Mouse (Mus musculus): ENCODE data around the gene Ccr6. TPM values are rescaled to one million over a fixed set of nuclear protein-coding genes. Genes with fewer than 3 reads are reported as not detected.

Ccr6 gene
- polyA plus RNA-seq, 1 experiment from 2014 or later, result not detected

- Histone ChIP-seq H3K36me3 (ENCODE audit: control insufficient read depth, insufficient read depth, low read length) (no peaks in the 10 kb centered on the region), H3K27me3 (ENCODE audit: control insufficient read depth, insufficient read depth, low read length) (no peaks in the 10 kb centered on the region), H3K9me3 (ENCODE audit: control insufficient read depth, low read length) (no peaks in the 10 kb centered on the region), H3K27ac (ENCODE audit: low read depth, low read length) (no peak overlapping the region), H3K9ac (replicated peaks; ENCODE audit: low read depth, low read length) (no peak overlapping the region), H3K4me3 (ENCODE audit: low read depth, low read length) (no peak overlapping the region), H3K4me2 (ENCODE audit: low read depth, low read length) (no peak overlapping the region), H3K4me1 (ENCODE audit: control insufficient read depth, insufficient read depth, low read length) (no peaks in the 10 kb centered on the region)
- ATAC-seq (ENCODE audit: low read depth), result no peak
- WGBS, result 95% methylated on average over 2 of the region's 2 CpGs
These were observed 26.1 kb upstream of the Ccr6 start for GRCm38 (mm10) chr17:8209696-8210095.

GRCm38 (mm10) chr17:8210170-8210569, 25.7 kb upstream of the Ccr6 start:
- WGBS, result 58% methylated on average over 3 of the region's 3 CpGs
- ATAC-seq (ENCODE audit: low read depth), result no peak
- no peak overlapping the region for H3K9ac ChIP-seq (replicated peaks; ENCODE audit: low read depth, low read length)

GRCm38 (mm10) chr17:8210675-8211074, 25.2 kb upstream of the Ccr6 start:
- no peak overlapping the region for H3K9ac ChIP-seq (replicated peaks; ENCODE audit: low read depth, low read length)
- no peaks in the 10 kb centered on the region for H3K9me3 ChIP-seq (ENCODE audit: control insufficient read depth, low read length)
- no peaks in the 10 kb centered on the region for H3K36me3 ChIP-seq (ENCODE audit: control insufficient read depth, insufficient read depth, low read length)
- H3K27ac ChIP-seq (ENCODE audit: low read depth, low read length), result no peak overlapping the region
- WGBS, result 81% methylated on average over 10 of the region's 10 CpGs
- H3K27me3 ChIP-seq (ENCODE audit: control insufficient read depth, insufficient read depth, low read length), result no peaks in the 10 kb centered on the region
- H3K4me3 ChIP-seq (ENCODE audit: low read depth, low read length), result no peak overlapping the region
- H3K4me2 ChIP-seq (ENCODE audit: low read depth, low read length), result no peak overlapping the region
- ATAC-seq (ENCODE audit: low read depth), result no peak
- no peaks in the 10 kb centered on the region for H3K4me1 ChIP-seq (ENCODE audit: control insufficient read depth, insufficient read depth, low read length)

More at GRCm38 (mm10) chr17:8210170-8210569, 25.7 kb upstream of the Ccr6 start:
- Histone ChIP-seq H3K4me1 (ENCODE audit: control insufficient read depth, insufficient read depth, low read length) (no peaks in the 10 kb centered on the region), H3K27me3 (ENCODE audit: control insufficient read depth, insufficient read depth, low read length) (no peaks in the 10 kb centered on the region), H3K9me3 (ENCODE audit: control insufficient read depth, low read length) (no peaks in the 10 kb centered on the region), H3K4me3 (ENCODE audit: low read depth, low read length) (no peak overlapping the region), H3K36me3 (ENCODE audit: control insufficient read depth, insufficient read depth, low read length) (no peaks in the 10 kb centered on the region), H3K27ac (ENCODE audit: low read depth, low read length) (no peak overlapping the region), H3K4me2 (ENCODE audit: low read depth, low read length) (no peak overlapping the region)

- H3K4me2 ChIP-seq (ENCODE audit: low read depth, low read length), result no peak overlapping the region
- no peak overlapping the region for H3K27ac ChIP-seq (ENCODE audit: low read depth, low read length)
- no peak overlapping the region for H3K4me3 ChIP-seq (ENCODE audit: low read depth, low read length)
- no peak overlapping the region for H3K9ac ChIP-seq (replicated peaks; ENCODE audit: low read depth, low read length)
- H3K9me3 ChIP-seq (ENCODE audit: control insufficient read depth, low read length), result no peaks in the 10 kb centered on the region
- ATAC-seq (ENCODE audit: low read depth), result no peak
- no peaks in the 10 kb centered on the region for H3K27me3 ChIP-seq (ENCODE audit: control insufficient read depth, insufficient read depth, low read length)
- H3K4me1 ChIP-seq (ENCODE audit: control insufficient read depth, insufficient read depth, low read length), result no peaks in the 10 kb centered on the region
- 90% methylated on average over 6 of the region's 6 CpGs for WGBS
- no peaks in the 10 kb centered on the region for H3K36me3 ChIP-seq (ENCODE audit: control insufficient read depth, insufficient read depth, low read length)
These were observed 24.4 kb upstream of the Ccr6 start for GRCm38 (mm10) chr17:8211399-8211798.

- WGBS, result 96% methylated on average over 1 of the region's 1 CpGs
- Histone ChIP-seq H3K4me1 (ENCODE audit: control insufficient read depth, insufficient read depth, low read length) (no peaks in the 10 kb centered on the region), H3K27me3 (ENCODE audit: control insufficient read depth, insufficient read depth, low read length) (no peaks in the 10 kb centered on the region)
These were observed 21.5 kb upstream of the Ccr6 start for GRCm38 (mm10) chr17:8214369-8214768.

GRCm38 (mm10) chr17:8215016-8215745, 20.7 kb upstream of the Ccr6 start:
- Histone ChIP-seq H3K27ac (ENCODE audit: low read depth, low read length) (no peak overlapping the region), H3K9me3 (ENCODE audit: control insufficient read depth, low read length) (no peaks in the 10 kb centered on the region), H3K9ac (replicated peaks; ENCODE audit: low read depth, low read length) (no peak overlapping the region), H3K4me3 (ENCODE audit: low read depth, low read length) (no peak overlapping the region), H3K27me3 (ENCODE audit: control insufficient read depth, insufficient read depth, low read length) (no peaks in the 10 kb centered on the region), H3K4me2 (ENCODE audit: low read depth, low read length) (no peak overlapping the region), H3K36me3 (ENCODE audit: control insufficient read depth, insufficient read depth, low read length) (no peaks in the 10 kb centered on the region), H3K4me1 (ENCODE audit: control insufficient read depth, insufficient read depth, low read length) (no peaks in the 10 kb centered on the region)
- WGBS, result 88% methylated on average over 12 of the region's 12 CpGs
- no peak for ATAC-seq (ENCODE audit: low read depth)

More at GRCm38 (mm10) chr17:8214369-8214768, 21.5 kb upstream of the Ccr6 start:
- ATAC-seq (ENCODE audit: low read depth), result no peak
- Histone ChIP-seq H3K27ac (ENCODE audit: low read depth, low read length) (no peak overlapping the region), H3K9ac (replicated peaks; ENCODE audit: low read depth, low read length) (no peak overlapping the region), H3K36me3 (ENCODE audit: control insufficient read depth, insufficient read depth, low read length) (no peaks in the 10 kb centered on the region), H3K9me3 (ENCODE audit: control insufficient read depth, low read length) (no peaks in the 10 kb centered on the region), H3K4me2 (ENCODE audit: low read depth, low read length) (no peak overlapping the region), H3K4me3 (ENCODE audit: low read depth, low read length) (no peak overlapping the region)

- no peak for ATAC-seq (ENCODE audit: low read depth)
- H3K36me3 ChIP-seq (ENCODE audit: control insufficient read depth, insufficient read depth, low read length), result no peaks in the 10 kb centered on the region
- 88% methylated on average over 10 of the region's 10 CpGs for WGBS
- no peaks in the 10 kb centered on the region for H3K9me3 ChIP-seq (ENCODE audit: control insufficient read depth, low read length)
- no peak overlapping the region for H3K27ac ChIP-seq (ENCODE audit: low read depth, low read length)
- H3K4me2 ChIP-seq (ENCODE audit: low read depth, low read length), result no peak overlapping the region
- no peak overlapping the region for H3K9ac ChIP-seq (replicated peaks; ENCODE audit: low read depth, low read length)
- no peak overlapping the region for H3K4me3 ChIP-seq (ENCODE audit: low read depth, low read length)
- no peaks in the 10 kb centered on the region for H3K27me3 ChIP-seq (ENCODE audit: control insufficient read depth, insufficient read depth, low read length)
- no peaks in the 10 kb centered on the region for H3K4me1 ChIP-seq (ENCODE audit: control insufficient read depth, insufficient read depth, low read length)
These were observed 12.6 kb upstream of the Ccr6 start for GRCm38 (mm10) chr17:8223225-8223624.

- H3K9ac ChIP-seq (replicated peaks; ENCODE audit: low read depth, low read length), result no peak overlapping the region
- H3K27me3 ChIP-seq (ENCODE audit: control insufficient read depth, insufficient read depth, low read length), result no peaks in the 10 kb centered on the region
- no peaks in the 10 kb centered on the region for H3K9me3 ChIP-seq (ENCODE audit: control insufficient read depth, low read length)
- 88% methylated on average over 1 of the region's 1 CpGs for WGBS
- ATAC-seq (ENCODE audit: low read depth), result no peak
- H3K4me1 ChIP-seq (ENCODE audit: control insufficient read depth, insufficient read depth, low read length), result no peaks in the 10 kb centered on the region
- H3K4me3 ChIP-seq (ENCODE audit: low read depth, low read length), result no peak overlapping the region
- H3K36me3 ChIP-seq (ENCODE audit: control insufficient read depth, insufficient read depth, low read length), result no peaks in the 10 kb centered on the region
- no peak overlapping the region for H3K4me2 ChIP-seq (ENCODE audit: low read depth, low read length)
- no peak overlapping the region for H3K27ac ChIP-seq (ENCODE audit: low read depth, low read length)
These were observed 11.8 kb upstream of the Ccr6 start for GRCm38 (mm10) chr17:8224072-8224471.

- Histone ChIP-seq H3K9ac (replicated peaks; ENCODE audit: low read depth, low read length) (no peak overlapping the region), H3K4me2 (ENCODE audit: low read depth, low read length) (no peak overlapping the region), H3K9me3 (ENCODE audit: control insufficient read depth, low read length) (no peaks in the 10 kb centered on the region), H3K4me1 (ENCODE audit: control insufficient read depth, insufficient read depth, low read length) (no peaks in the 10 kb centered on the region), H3K36me3 (ENCODE audit: control insufficient read depth, insufficient read depth, low read length) (no peaks in the 10 kb centered on the region), H3K27me3 (ENCODE audit: control insufficient read depth, insufficient read depth, low read length) (no peaks in the 10 kb centered on the region), H3K27ac (ENCODE audit: low read depth, low read length) (no peak overlapping the region), H3K4me3 (ENCODE audit: low read depth, low read length) (no peak overlapping the region)
- WGBS, result 95% methylated on average over 2 of the region's 2 CpGs
- no peak for ATAC-seq (ENCODE audit: low read depth)
These were observed 10.7 kb upstream of the Ccr6 start for GRCm38 (mm10) chr17:8225166-8225565.

Measured in neural tube, embryonic 14.5 days (tissue).